Mouse (Mus musculus) MEL (cell line): ENCODE measurements around the gene BC025920. TPM values are rescaled to one million over a fixed set of nuclear protein-coding genes. Genes with fewer than 3 reads are reported as not detected.

Source experiments
- DNase-seq: peaks from one replicate; pipeline ENCODE4 v3.0.0; 2011; ENCODE audit warnings: low read depth, low spot score
- H3K27ac ChIP-seq: 2 replicates; pipeline ENCODE4 v1.5.1; 2012; ENCODE audit warnings: low read depth, mild to moderate bottlenecking, control low read depth, low read length, moderate library complexity; ENCODE audit not compliant: control insufficient read depth
- H3K27me3 ChIP-seq, 2 experiments: fragments of 150-350 bp in 1 of 2; sonication (generic) in 1 of 2; 2 replicates each; pipeline ENCODE4 v1.6.1; 2012; ENCODE audit warnings: low read length in 2 of 2, mild to moderate bottlenecking in 2 of 2, improper control_type of control experiment in 1 of 2, moderate library complexity in 1 of 2; ENCODE audit not compliant: insufficient read depth in 2 of 2, control insufficient read depth in 1 of 2
- H3K36me3 ChIP-seq, 2 experiments: 2 replicates each; pipeline ENCODE4 v1.6.1; 2012 to 2014; ENCODE audit warnings: low read length in 2 of 2, improper control_type of control experiment in 1 of 2, inconsistent platforms in 1 of 2, mild to moderate bottlenecking in 1 of 2; ENCODE audit not compliant: insufficient read depth in 2 of 2, control insufficient read depth in 1 of 2
- H3K4me1 ChIP-seq, 2 experiments: fragments of 150-350 bp in 1 of 2; sonication (generic) in 1 of 2; 2 replicates each; pipeline ENCODE4 v1.6.1; 2012; ENCODE audit warnings: low read length in 2 of 2, improper control_type of control experiment in 1 of 2, mild to moderate bottlenecking in 1 of 2; ENCODE audit not compliant: insufficient read depth in 2 of 2, control insufficient read depth in 1 of 2
- H3K4me3 ChIP-seq, 2 experiments: fragments of 150-350 bp in 1 of 2; sonication (generic) in 1 of 2; 2 replicates each; pipeline ENCODE4 v1.5.1; 2012; ENCODE audit warnings: low read depth in 2 of 2, low read length in 2 of 2, mild to moderate bottlenecking in 2 of 2, moderate library complexity in 2 of 2, control low read depth in 1 of 2, improper control_type of control experiment in 1 of 2; ENCODE audit not compliant: control insufficient read depth in 1 of 2, insufficient read depth in 1 of 2
- H3K79me2 ChIP-seq: 2 replicates; pipeline ENCODE4 v1.6.1; 2012; ENCODE audit warnings: mild to moderate bottlenecking, low read length, moderate library complexity; ENCODE audit not compliant: control insufficient read depth, poor library complexity, insufficient read depth
- H3K9ac ChIP-seq: 2 replicates; pipeline ENCODE4 v1.6.1; 2012; ENCODE audit warnings: low read depth, mild to moderate bottlenecking, control low read depth, low read length, moderate library complexity; ENCODE audit not compliant: control insufficient read depth, poor library complexity, severe bottlenecking
- H3K9me3 ChIP-seq: fragments of 150-350 bp; sonication (generic); replicated peaks from 2 replicates; pipeline ENCODE4 v1.6.1; 2012; ENCODE audit warnings: mild to moderate bottlenecking, low read length, improper control_type of control experiment, moderate library complexity; ENCODE audit not compliant: insufficient read depth
- BHLHE40 ChIP-seq: IDR thresholded peaks from 2 replicates; pipeline ENCODE4 v1.6.1; 2012; ENCODE audit warnings: low read depth, mild to moderate bottlenecking, inconsistent platforms, low read length, improper control_type of control experiment, borderline replicate concordance
- CHD1 ChIP-seq: IDR thresholded peaks from 2 replicates; pipeline ENCODE4 v1.6.1; 2012; ENCODE audit warnings: low read depth, mild to moderate bottlenecking, inconsistent platforms, low read length, improper control_type of control experiment
- CHD2 ChIP-seq: IDR thresholded peaks from 2 replicates; pipeline ENCODE4 v1.6.1; 2011; ENCODE audit warnings: low read length, improper control_type of control experiment
- E2F4 ChIP-seq: IDR thresholded peaks from 2 replicates; pipeline ENCODE4 v1.6.1; 2011; ENCODE audit warnings: low read depth, low read length, improper control_type of control experiment, borderline replicate concordance
- EP300 ChIP-seq, 2 experiments: IDR thresholded peaks; 2 replicates each; pipeline ENCODE4 v1.6.1; 2011; ENCODE audit warnings: improper control_type of control experiment in 2 of 2, low read length in 2 of 2, low read depth in 1 of 2, mild to moderate bottlenecking in 1 of 2
- ETS1 ChIP-seq: IDR thresholded peaks from 2 replicates; pipeline ENCODE4 v1.6.1; 2012; ENCODE audit warnings: low read depth, mild to moderate bottlenecking, inconsistent platforms, low read length, improper control_type of control experiment, moderate library complexity
- HCFC1 ChIP-seq: IDR thresholded peaks from 2 replicates; pipeline ENCODE4 v1.6.1; 2012; ENCODE audit warnings: low read depth, mild to moderate bottlenecking, inconsistent platforms, low read length, improper control_type of control experiment, moderate library complexity
- KAT2A ChIP-seq: conservative IDR thresholded peaks from 2 replicates; pipeline ENCODE4 v1.6.1; 2012; ENCODE audit warnings: low read depth, low read length, improper control_type of control experiment, inconsistent platforms
- MAZ ChIP-seq: IDR thresholded peaks from 2 replicates; pipeline ENCODE4 v1.6.1; 2012; ENCODE audit warnings: low read depth, mild to moderate bottlenecking, inconsistent platforms, low read length, improper control_type of control experiment
- MEF2A ChIP-seq: IDR thresholded peaks from 2 replicates; pipeline ENCODE4 v1.6.1; 2014; ENCODE audit warnings: low read depth, mild to moderate bottlenecking, inconsistent platforms, low read length, improper control_type of control experiment; ENCODE audit not compliant: poor library complexity, insufficient replicate concordance, severe bottlenecking; ENCODE audit errors: extremely low read depth
- NELFE ChIP-seq: IDR thresholded peaks from 2 replicates; pipeline ENCODE4 v1.6.1; 2011; ENCODE audit warnings: low read depth, low read length, improper control_type of control experiment
- NRF1 ChIP-seq: IDR thresholded peaks from 2 replicates; pipeline ENCODE4 v1.6.1; 2014; ENCODE audit warnings: low read depth, mild to moderate bottlenecking, inconsistent platforms, low read length, improper control_type of control experiment, moderate library complexity; ENCODE audit not compliant: poor library complexity, insufficient read depth, severe bottlenecking
- POLR2AphosphoS2 ChIP-seq: IDR thresholded peaks from 2 replicates; pipeline ENCODE4 v1.6.1; 2011; ENCODE audit warnings: low read length, improper control_type of control experiment
- POLR2AphosphoS5 ChIP-seq: IDR thresholded peaks from 2 replicates; pipeline ENCODE4 v1.6.1; 2012; ENCODE audit warnings: low read depth, borderline replicate concordance, mild to moderate bottlenecking, inconsistent platforms, low read length, moderate library complexity, mixed read lengths
- RAD21 ChIP-seq: IDR thresholded peaks from 2 replicates; pipeline ENCODE4 v1.6.1; 2011; ENCODE audit warnings: mild to moderate bottlenecking, low read depth, low read length, improper control_type of control experiment
- RCOR1 ChIP-seq: IDR thresholded peaks from 2 replicates; pipeline ENCODE4 v1.6.1; 2012; ENCODE audit warnings: low read depth, mild to moderate bottlenecking, inconsistent platforms, low read length, improper control_type of control experiment
- TAL1 ChIP-seq: IDR thresholded peaks from 2 replicates; pipeline ENCODE4 v1.6.1; 2012; ENCODE audit warnings: mild to moderate bottlenecking, inconsistent platforms, low read length, moderate library complexity, mixed read lengths
- TBP ChIP-seq: IDR thresholded peaks from 2 replicates; pipeline ENCODE4 v1.8.0; 2011; ENCODE audit warnings: low read depth, low read length, improper control_type of control experiment
- TCF12 ChIP-seq: IDR thresholded peaks from 2 replicates; pipeline ENCODE4 v1.6.1; 2014; ENCODE audit warnings: low read depth, mild to moderate bottlenecking, inconsistent platforms, low read length, improper control_type of control experiment, moderate library complexity
- UBTF ChIP-seq: IDR thresholded peaks from 2 replicates; pipeline ENCODE4 v1.6.1; 2012; ENCODE audit warnings: low read depth, mild to moderate bottlenecking, inconsistent platforms, low read length, improper control_type of control experiment, moderate library complexity, borderline replicate concordance; ENCODE audit not compliant: insufficient read depth
- USF2 ChIP-seq, 2 experiments: IDR thresholded peaks; 2 replicates each; pipeline ENCODE4 v1.6.1; 2011 to 2012; ENCODE audit warnings: improper control_type of control experiment in 2 of 2, low read length in 2 of 2, borderline replicate concordance in 1 of 2, inconsistent platforms in 1 of 2, low read depth in 1 of 2, mild to moderate bottlenecking in 1 of 2; ENCODE audit not compliant: insufficient read depth in 1 of 2
- ZKSCAN1 ChIP-seq: IDR thresholded peaks from 2 replicates; pipeline ENCODE4 v1.6.1; 2012; ENCODE audit warnings: low read depth, mild to moderate bottlenecking, inconsistent platforms, low read length, improper control_type of control experiment, moderate library complexity
- ZMIZ1 ChIP-seq: IDR thresholded peaks from 2 replicates; pipeline ENCODE4 v1.6.1; 2012; ENCODE audit warnings: low read depth, mild to moderate bottlenecking, inconsistent platforms, low read length, improper control_type of control experiment, moderate library complexity
- polyA plus RNA-seq, 2 experiments: library from polyadenylated mRNA; stranded (reverse) in 1 of 2; unstranded in 1 of 2; fragments of >175 nt in 1 of 2; fragments of >200 nt in 1 of 2; gene quantifications; 2 replicates each; pipeline versions ENCODE4 v1.2.1 to v1.2.4; 2012; ENCODE audit warnings: low replicate concordance in 2 of 2, low read depth in 1 of 2; ENCODE audit not compliant: insufficient read length in 2 of 2, insufficient read depth in 1 of 2, missing spikeins in 1 of 2
- total RNA-seq: library from RNA; depleted of rRNA; stranded (reverse); fragments of 300-350 nt; gene quantifications from 2 replicates; pipeline ENCODE4 v1.2.3, GENCODE M21; 2012

Gene BC025920
- total and polyA plus RNA-seq, 3 experiments: 1.1 to 1.7 TPM; not detected in 1

DNA sequence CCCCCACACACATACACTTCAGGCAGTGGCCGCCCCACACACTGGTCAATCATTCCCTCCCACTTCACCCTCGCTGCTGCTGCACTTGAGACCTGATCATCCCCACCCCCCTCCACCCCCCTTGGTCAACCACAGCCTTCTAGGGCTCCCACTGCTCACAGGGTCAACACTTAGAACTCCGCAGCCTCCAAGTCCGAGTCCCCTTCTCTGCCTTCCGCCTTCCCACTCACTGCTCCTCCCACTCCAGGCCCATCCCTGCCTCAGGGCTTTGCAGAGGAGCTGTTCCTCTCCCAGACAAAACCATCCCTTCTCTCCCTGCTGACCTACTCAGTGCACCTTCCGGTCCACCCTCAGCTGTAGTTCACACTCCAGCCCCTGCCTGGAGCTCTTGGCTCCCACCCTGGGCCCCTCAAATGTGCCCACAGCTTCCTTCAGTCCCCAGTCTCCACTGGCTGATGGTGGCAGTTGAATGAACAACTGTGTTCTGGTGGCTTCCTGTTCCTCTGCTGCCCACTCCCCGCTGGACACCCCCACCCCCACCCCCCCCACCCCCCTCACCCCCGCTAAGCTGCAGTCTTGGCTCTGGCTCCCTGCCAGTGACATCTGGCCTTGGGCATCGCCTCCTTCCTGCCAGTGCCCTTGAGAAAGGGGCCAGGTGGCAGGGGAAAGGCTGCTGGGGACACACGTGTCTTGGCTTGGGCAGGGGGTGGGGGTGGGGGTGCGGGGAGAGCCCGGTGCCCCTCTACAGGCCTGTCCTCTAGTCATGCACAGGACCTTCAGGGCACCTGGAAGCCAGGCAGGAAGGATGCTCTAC is 8.7 kb upstream of the BC025920 start:
- Histone ChIP-seq H3K4me1 (peaks cover 5 to 11% of the 10 kb centered on the region in 2 experiments), H3K27ac (no peak overlapping the region), H3K36me3 (peaks cover 0 to 3% of the 10 kb centered on the region in 2 experiments; a peak in 1 of 4 replicates), H3K27me3 (no peaks in the 10 kb centered on the region), H3K79me2 (no peaks in the 10 kb centered on the region; the same call in 1 of the 2 replicates), H3K9ac (no peak overlapping the region), H3K9me3 (no peaks in the 10 kb centered on the region), H3K4me3 (no peak overlapping the region)
- no peak for DNase-seq
- TF ChIP-seq CHD2 (no peak), TCF12 (no peak), KAT2A (no peak), HCFC1 (no peak), MAZ (no peak), NRF1 (no peak), CHD1 (no peak), BHLHE40 (no peak), UBTF (no peak), E2F4 (no peak), ZKSCAN1 (no peak), RCOR1 (no peak), POLR2AphosphoS5 (no peak)

DNA sequence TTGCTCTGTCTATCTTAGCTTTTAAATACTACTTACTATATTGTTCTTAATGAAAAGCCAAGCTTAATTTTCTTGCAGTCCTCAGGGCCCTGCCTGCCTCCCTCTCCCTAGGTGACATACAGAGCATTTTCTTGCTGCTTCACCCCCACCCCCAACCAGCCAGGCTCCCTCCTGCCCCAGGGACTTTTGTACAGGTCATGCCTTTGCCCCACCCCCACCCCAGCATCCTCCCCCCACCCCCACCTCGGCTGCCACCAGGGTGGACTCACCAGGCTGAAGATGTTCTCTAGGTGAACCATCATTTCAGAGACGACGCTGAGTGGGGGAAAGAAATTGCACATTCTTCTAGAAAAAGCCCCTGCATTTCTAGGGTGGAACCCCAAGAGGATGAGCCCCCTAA is 7.7 kb upstream of the BC025920 start:
- DNase-seq: no peak
- Histone ChIP-seq H3K36me3 (peaks cover 0 to 8% of the 10 kb centered on the region in 2 experiments; a peak in 2 of 4 replicates), H3K9me3 (no peaks in the 10 kb centered on the region), H3K9ac (no peak overlapping the region), H3K4me1 (peaks cover 5 to 15% of the 10 kb centered on the region in 2 experiments), H3K79me2 (no peaks in the 10 kb centered on the region; the same call in 1 of the 2 replicates), H3K27me3 (no peaks in the 10 kb centered on the region), H3K4me3 (no peak overlapping the region), H3K27ac (no peak overlapping the region)
- TF ChIP-seq NRF1 (no peak), NELFE (no peak), POLR2AphosphoS5 (no peak), TAL1 (no peak), ZMIZ1 (no peak), HCFC1 (no peak), TBP (no peak), UBTF (no peak), EP300 (IDR thresholded peaks at IDR 0.05; ENCODE audit: low read depth in 1 of 2, low read length in 2 of 2) (no peak), USF2 (IDR thresholded peaks at IDR 0.05; ENCODE audit: borderline replicate concordance in 1 of 2, insufficient read depth in 1 of 2, low read depth in 1 of 2, low read length in 2 of 2) (no peak), RAD21 (no peak), POLR2AphosphoS2 (no peak), CHD1 (no peak), ETS1 (no peak), MEF2A (no peak)
